Mouse (Mus musculus) retina, adult 2 months (tissue): ENCODE results near the gene Zswim8.
A peak's percentile ranks its signal among the peaks of the same experiment; 100 is the strongest.

Source experiments
- DNase-seq: peaks from one replicate; pipeline ENCODE4 v3.0.0-alpha.2; 2012; ENCODE audit warnings: low read depth, low spot score

Zswim8 gene

DNA sequence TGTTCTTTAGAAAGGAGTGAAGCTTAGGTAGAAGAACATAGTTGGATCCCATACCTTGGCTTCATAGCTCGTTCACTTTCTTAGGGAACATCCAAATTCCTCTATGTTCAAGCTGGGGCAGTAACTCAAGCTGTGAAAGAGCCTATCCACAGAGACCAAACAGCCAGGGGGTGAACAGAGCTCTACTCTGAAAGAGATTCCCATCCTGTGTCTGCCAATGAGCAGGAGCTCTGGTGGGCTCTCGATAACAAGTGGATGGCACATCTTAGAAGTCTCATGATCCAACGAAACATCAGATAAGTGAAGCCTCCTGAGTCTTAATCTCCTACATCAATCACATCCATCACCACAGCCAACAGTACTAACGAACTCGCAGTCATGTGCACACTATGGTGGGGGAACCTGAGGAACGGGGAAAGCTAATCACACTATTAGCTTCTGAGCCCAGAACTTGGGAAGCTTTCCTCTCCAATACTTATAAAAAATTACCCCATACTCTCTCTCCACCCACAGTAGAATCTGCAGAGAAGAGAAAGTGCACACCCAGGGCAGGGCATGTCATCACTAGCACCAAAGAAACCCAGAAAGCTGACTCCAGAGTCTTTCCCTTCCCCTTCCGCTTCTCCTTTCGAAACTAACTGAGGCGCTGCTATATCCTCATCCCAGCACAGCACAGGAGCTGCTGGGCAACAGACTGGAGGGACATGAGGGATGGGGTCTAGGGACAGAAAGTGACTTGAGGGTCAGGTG is 23.7 kb downstream of the Zswim8 start:
- DNase-seq: no peak

DNA sequence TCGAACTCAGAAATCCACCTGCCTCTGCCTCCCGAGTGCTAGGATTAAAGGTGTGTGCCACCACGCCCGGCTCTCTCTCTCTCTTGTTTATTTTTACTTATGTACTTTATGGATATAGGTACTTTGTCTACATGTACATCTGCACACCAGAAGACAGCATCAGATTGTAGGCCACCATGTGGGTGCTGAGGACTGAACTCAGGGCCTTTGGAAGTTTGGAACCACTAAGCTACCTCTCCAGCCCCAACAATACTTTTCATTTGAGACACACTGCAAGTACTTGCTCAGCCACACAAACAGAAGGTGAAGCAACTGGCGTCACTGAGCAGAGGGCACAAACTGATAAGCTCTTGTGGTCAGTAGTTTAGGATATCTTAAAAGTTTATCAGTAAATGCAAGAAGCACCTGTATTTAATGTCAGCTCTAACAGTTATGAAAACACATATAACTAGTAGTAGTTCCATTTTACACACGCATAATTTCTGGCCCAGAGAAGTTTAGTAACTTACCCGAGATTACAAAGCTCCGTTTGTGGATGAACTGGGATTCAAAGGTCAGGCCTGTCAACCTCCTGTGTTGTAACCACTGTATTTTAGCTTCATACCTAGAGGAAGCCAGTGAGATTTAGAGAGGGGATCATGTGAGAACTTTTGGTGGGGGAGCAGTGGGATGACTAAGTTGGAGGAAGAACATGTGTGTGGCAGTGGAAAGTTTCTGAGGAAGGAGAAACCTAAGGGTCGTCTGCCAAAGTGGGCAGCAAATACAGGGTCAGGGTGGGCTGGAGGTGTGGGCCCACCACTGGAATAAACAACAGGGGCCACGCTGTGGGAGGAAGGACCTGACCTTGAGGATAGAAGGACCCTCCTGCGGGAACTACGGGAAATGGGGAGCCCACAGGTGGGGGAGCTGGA is 25.9 kb downstream of the Zswim8 start:
- no peak for DNase-seq

DNA sequence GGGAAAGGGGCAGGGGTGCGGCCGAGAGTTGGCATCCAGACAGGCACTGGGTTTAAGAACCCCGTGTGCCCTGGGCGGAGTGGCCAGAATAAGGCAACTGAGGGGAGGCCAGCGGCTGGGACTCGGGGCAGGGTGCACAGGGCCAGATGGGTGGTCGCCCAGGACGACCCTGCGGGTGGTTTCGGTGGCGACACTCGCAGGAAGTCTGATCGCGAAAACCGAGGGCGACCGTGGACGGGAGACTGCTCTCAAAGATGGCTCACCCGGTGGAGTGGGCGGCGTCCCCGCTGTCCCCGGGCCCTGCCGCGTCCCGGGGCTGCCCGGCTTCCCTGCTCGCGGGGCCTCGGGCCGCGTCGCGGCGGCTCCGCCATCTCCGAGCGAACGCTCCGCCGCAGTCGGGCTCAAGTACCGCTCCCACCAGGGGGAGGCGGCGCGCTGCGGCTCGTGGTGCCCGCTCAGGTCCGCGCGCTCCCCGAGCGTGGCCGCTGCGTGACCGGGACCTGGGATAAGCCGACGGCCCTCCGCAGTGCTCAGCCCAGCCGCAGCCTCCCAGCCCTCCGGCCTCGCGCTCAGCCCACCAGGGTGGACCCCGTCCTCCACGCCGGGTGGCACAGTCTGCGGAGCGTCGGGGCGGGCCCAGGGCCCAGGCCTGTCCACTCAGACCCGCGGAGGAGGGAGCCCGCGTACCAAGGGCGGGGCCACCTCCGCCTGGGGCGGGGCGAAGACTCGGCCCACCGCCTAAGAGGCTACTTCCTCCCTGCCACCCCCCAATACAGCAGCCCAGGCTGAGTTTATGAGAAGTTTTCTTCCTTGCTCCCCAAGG is 26.8 kb downstream of the Zswim8 start, which contains the start of gene Ndst2:
Ndst2 (minus strand) TSS at position 611 of the 823 bp plus-strand sequence.
- DNase-seq: peak; percentile 74

DNA sequence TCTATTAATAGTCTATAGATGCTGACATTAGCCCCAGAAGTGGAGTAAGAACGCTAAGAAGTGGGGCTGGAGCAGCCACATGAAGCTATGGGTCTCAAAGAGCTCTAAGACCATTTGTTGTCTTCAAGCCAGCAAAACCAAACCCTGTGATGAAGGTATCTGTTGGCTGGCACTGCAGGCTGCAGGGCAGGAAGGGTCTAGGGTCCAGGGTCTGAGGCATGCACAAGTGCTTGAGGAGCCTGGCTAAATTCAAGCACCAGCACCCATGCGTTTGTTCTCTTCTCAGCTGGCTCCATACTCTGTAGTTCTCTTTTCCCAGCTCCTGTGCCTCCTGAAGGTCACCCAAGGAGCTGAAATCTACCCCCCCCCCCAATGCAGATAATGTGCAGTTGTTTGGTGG is 27.7 kb downstream of the Zswim8 start:
- no peak for DNase-seq

DNA sequence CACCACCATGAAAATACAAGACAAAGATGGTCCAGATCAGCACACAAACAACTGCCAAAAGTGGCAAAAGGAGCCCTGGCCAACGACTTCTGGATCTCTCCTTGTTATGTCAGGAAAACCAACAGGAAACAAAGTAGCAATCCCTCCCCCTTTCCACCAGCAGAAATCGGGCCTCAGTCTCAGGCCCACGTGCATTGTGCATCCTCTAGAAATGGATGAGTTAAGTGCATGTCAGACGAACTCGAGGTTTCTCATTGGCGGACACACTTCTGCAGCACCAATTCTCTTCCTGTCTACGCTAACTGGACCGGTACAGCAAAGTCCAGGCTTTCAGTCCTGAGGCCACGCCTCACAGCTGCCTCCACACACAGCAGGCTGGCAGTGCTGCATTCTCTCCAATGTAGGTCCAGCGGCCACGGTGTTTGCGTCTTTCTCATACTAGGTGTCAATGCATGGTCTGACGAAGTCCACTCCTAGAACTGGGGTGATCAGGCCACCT is 28.6 kb downstream of the Zswim8 start:
- no peak for DNase-seq

DNA sequence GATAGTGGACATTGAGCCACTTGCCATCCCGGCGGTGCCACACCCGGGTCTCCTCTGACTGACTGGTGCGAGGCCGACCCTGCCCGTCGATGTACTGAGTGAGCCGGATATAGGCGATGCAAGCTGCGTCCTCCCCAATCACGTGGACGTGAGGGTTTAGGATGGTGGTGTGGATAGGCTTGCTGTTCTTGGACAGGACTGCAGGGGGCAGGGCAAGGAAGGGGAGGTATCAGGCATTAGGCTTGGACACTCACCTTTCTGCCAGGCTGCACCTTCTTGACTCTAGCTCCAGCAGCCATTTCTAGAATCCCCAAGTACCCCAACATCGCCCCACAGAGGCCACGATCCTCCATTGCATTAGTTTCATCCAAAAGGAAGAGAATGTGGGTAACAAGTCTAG is 30.0 kb downstream of the Zswim8 start:
- DNase-seq: no peak

DNA sequence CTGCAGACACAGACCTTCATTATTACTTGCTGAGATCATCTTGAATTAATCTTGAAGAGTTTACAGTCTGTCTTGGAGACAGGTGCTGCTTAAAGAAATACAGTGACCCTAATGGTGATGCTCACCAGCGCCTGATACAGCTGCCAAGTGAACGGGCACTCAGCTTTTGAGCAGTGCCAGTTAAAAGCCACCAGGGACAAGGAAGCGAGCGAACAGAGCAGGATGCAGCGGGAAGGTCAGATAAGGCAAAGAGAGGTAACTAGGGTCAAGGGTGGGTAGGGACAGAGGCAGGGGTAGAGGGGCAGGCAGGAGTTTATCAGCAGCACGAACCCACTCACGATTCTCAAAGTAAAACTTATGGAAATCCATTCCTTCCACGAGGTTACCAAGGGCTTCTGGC is 31.2 kb downstream of the Zswim8 start:
- DNase-seq: no peak

DNA sequence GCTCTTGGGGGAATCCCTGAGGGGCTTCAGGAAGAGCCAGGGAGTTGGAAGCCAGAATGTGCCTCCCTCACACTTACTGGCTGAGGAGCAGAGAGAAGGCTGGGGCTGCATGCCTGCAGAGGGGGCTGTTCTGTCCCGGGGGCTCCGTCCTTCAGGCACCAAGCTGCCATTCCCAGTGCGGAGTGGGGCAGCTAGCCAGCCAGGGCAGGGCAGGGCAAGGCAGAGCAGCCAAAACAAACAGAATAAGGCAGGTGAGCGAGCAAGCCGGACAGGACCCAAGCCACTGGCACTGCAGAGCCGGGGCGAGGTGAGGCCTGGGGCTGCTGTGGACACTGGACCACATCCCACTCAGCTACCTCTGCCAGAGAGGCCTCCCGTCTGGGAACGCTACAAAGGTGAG is 33.9 kb downstream of the Zswim8 start:
- no peak for DNase-seq

DNA sequence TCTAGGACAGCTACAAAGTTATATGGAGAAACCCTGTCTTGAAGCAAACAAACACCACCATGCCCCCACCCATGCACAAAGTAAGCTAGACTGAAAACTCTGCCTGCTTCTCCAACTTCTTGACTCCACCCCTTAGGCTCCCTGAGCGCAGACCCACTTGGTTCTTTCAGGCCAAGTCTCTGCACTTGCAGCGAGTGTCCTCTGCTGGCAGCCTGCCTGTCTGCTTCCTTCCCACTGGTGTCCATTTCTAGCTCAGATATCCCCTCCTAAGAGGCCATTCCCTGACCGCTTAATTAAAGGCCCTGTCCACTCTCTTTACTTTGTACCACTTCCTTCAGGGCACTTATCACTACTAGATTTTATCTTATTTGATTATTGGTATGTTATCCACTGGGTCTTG is 36.3 kb downstream of the Zswim8 start:
- no peak for DNase-seq

DNA sequence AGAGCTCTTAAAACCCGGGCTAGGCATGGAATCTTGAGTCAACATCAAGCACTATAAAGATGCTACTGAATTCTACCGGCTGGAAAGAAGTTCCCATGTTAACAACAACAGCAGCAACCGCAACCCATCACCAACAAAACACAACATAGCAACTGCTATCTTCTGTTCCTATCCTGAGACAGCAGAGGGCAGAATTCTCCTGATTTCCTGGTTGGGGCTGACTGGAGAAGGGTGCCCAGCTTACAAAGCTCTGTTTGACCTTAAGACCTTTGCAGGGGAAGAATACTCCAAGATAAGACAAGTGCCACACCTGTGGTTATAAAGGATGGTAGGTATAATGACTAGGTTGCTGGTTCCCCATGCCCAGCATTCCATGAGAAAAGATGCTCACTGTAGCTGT is 39.6 kb downstream of the Zswim8 start:
- no peak for DNase-seq

DNA sequence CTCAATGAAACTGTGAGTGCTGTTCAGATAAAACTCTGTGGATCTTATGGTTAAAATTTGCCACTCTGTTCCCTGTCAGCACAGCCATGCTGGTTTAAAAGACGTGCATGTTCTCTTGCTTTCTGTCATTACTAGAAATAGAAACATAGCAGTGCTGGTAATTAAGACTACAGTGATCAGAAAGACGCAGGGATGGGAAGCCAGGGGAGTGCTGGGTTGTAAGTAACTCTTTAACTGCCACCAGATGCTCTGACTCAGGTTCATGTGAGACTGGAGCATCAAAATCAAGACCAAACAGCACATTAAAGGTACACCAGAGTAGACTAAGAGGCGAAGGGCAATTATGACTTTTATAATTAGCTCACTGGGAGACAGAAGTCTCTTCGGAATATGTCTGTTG is 41.0 kb downstream of the Zswim8 start:
- no peak for DNase-seq

DNA sequence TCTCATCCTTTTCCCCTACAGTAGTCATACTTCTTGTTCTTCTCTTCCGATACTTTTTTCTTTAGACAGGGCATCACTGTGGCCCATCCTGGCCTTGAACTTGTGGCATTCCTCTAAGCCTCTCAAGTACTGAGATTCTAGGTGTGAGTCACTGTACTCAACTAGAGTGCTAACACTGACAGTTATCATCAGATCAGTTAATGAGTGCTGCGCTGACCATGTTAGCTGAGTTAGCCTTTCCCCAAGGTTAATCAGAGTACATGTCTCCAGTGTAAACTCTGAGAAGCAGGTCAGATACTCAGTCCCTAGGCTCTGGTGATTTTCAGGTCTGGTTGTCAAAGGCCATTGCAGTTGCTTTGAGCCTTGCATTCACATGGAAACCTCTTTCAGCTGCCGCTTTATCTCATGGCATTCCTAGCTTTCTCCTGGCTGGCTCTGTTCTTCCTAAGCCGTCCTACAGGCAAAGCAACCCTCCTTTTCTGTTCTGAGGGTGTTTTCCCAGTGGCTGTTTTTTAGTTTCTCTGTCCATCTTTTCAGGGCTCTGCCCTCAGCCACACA is 42.2 kb downstream of the Zswim8 start:
- no peak for DNase-seq

DNA sequence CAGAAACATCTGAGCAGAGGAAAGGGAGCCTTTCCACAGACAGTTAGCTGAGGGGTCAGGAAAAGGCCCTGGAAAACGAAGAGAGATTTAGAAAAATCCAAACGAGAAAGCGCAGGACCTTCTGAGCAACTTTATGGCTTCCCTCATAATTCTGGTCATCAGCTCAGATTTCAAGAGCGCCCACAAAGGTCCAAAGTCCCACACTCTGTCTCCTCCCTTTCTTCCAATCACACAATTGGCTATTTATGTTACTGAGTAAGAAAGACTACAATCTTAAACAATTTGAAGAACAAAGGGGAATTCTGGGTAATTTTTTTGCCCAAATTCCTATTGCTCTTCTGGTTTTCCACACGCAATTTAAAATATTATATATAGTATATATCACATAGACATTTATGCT is 43.2 kb downstream of the Zswim8 start:
- no peak for DNase-seq

DNA sequence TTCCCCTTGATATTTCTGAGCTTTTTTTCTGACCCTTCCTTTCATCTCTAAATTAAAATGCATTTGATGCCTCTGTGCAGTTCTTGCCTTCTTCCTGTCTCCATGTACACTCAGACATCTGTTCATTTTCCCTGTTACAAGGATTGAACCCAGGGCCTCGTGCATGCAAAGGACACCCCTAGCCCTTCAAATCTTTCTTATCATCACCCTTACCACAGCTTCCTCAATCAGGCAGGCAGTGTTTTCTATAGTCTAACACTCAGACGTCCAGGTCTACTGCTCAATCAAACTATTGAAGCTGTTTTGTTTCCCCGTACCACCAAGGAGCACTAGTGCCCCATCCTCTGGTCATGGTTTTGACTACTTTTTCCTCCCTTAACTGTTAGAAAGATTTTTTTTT is 46.4 kb downstream of the Zswim8 start:
- DNase-seq: no peak

DNA sequence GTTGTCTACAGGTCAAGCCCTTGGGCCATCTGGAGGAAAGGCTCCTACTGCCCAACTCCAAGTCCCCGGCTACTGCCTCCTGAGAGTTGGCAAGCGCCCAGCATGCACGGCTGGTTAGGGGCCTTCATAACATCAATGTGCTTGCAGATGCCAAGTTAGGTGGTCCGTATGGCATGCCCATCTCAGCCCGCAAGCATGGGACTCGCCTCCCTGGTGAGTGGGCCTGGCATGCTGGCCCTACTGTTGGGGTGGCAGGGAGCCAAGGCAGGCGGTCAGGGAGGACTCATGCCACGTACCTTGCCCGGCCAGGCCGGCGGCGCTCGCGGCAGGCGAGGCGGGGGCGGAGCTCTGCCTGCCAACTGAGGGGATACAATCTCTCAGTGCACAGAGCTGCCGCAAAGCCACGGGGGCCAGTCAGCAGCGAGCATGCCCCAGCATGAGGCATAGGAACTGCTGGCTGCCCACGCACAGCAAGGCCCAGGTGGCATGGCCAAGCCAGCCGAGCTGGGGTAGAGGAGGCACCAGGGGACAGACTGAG is 50.1 kb downstream of the Zswim8 start:
- DNase-seq: no peak

DNA sequence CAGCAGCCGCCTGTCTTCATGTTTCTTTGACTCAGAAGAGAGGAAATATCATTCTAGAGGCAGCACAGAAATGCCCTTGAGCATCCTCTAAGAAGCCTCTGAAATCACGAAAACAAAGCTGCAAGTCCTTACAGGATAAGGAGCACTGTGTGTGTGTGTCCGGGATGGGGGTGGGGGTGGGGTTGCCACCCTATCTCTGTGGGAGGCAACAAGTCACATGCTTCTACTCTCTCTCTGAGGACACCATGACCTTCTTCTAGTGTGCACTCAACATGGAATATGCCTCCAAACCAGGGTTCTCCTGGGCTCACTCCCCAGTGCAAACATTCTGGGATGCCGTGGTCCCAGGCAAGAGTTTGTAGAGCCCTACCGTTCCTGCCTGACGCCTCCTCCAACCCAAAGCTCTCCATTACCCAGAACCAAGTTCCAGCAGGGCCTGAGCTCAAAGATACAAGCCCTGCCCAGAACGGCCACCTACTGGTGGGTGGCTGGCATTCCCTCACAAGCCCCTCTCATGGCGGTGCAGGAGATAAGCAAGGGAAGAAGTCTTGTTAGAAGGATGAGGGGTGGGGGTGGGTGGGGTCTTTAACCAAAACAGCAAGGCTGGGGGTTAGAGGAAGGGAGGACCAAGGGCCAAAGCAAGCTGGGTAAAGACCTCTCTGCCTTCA is 51.5 kb downstream of the Zswim8 start:
- no peak for DNase-seq

DNA sequence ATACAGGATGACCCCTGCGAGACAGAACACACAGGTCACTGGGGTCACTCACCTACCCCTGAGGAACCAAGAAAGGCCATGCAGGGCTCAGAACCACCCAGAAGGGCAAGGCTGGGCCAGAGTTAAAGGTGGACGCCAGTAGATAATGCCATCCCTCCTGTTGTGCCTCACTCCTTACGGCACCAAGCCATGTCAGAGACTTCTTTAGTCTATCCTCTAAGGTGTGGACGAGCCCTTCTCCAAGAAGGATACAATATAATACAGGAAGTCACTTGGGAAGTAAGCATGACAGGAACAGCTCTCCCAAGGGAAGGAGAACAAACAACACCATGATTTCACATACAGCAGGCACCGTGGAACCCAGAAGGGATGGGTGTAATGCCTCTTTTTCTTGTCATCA is 57.6 kb downstream of the Zswim8 start:
- DNase-seq: no peak

DNA sequence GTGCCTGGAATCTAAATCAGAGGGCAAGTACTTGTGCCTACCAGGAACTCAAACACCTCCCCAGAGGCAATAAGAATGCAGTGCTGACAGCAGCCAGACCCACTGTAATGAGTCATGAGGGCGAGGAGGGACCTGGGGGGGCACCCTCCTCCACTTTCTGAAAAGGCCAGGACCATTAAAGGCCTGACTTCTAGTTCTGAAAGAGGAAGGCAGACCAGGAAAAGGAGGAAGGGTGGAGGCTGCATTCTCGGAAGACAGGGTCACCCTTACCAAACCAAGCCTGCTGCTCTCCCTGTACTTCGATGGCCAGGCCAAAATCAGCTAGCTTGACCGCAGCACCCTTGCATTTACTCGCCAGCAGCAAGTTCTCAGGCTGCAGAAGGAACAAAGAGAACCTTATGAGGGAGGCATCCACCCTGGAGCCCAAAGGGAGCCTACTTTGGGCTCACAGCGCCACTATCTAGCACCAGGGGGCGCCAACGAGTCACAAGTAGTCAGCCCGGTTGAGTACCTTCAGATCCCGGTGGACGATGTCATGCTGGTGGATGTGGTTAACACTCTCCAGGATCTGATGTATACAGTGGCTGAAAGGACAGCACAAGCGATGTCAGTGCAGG is 58.4 kb downstream of the Zswim8 start:
- DNase-seq: peak; percentile 66

DNA sequence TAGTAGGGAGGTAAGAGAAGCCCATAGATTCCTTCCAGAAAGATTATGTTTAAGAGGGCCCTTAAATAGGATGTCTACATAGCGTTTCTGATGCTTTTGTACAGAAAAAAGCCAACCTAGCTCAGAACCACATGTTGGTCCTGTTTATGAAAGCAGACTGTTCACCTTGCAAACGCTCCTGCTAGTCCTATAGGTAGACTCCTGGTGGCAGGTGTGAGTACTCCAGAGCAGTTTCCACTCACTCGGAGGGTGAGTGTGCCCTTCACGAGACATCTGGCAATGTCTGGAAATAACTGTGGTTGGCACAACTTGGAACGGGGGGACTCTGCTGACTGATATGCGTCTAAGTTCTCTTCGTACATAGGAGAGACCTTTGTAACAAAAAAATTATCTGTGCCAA is 60.6 kb downstream of the Zswim8 start:
- no peak for DNase-seq

DNA sequence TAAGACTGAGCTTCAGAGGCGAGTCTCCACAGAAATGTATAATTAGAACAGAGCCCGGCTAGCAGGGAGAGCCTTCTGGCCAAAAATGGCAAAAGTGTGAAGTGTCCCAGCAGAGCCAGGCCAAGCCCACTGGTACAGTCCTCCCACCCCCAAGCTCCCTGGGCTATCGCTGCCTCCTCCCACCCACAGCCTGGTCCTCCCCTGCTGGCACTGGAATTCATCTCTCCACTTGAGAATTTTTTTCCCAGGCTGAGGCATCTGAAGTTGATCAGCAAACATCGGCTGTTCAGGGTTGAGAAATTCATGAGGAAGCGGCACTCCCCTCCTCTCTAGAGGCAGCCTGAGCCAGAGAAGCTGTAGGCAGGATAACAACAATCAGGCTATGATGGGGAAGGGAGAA is 61.2 kb downstream of the Zswim8 start:
- DNase-seq: no peak
